Mouse (Mus musculus): ENCODE results near the gene Duxbl3.
"Not testable (repeated sequence)": the region's sequence is repeated elsewhere in the genome, so short reads cannot be mapped to it uniquely, and the experiment has no call there.

GRCm38 (mm10) chr14:26216233-26217000, 41.3 kb upstream of the Duxbl3 start:
- not testable (repeated sequence) for TF ChIP-seq POLR2A (IDR thresholded peaks at IDR 0.05; ENCODE audit: borderline replicate concordance, extremely low read depth, insufficient read depth, insufficient read length, poor library complexity, severe bottlenecking); CTCF (IDR thresholded peaks at IDR 0.05; ENCODE audit: borderline replicate concordance, extremely low read depth, insufficient read depth, insufficient read length)

All from brain, embryonic 14.5 days (tissue).